Mouse (Mus musculus) Muller cell, postnatal 12 days (primary cell): ENCODE results near the gene Anks1b.
A peak's percentile ranks its signal among the peaks of the same experiment; 100 is the strongest.

Source experiments
- DNase-seq: peaks from one replicate; pipeline ENCODE4 v3.0.0-alpha.2; 2015; ENCODE audit errors: inconsistent ontology term

The Anks1b gene

GRCm38 (mm10) chr10:90859665-90860523 lies 986.6 kb downstream of the Anks1b start:
- DNase-seq: no peak

DNA sequence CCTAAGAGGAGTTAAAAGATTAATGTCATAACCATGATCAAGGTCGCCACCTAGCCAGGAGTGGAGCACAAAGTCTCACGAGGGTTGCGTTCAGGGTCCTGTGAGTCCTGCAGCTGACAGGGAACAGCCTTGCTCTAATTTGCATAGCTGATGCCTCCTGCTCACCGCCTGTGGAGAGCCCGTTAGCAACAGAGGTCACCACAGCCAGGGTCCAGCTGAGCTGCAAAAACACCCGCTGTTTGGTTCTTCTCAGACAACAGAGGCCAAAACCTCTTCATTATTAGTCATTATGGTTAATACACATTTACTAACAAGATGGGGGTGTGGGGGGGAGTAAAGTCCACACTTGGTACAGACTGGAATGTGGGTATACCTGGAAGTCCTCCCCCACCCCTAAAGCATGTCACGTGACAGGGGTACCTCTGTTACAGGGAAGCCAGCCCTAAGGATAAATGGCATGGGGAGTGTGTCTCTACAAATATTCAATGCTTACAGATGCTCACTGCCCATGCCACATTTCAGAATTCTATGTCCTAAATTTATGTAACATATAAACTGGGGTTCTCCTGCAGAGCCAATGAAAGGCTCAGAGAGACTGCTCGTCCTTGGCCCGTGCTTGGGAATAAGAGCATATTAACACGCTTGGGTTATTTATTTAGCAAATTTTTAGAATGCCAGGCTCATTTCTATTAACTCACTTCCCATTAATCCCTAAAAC lies 990.7 kb downstream of the Anks1b start:
- peak; percentile 16 for DNase-seq

GRCm38 (mm10) chr10:90864599-90864889 lies 991.2 kb downstream of the Anks1b start:
- peak; percentile 13 for DNase-seq

GRCm38 (mm10) chr10:90873204-90873603 lies 999.9 kb downstream of the Anks1b start:
- no peak for DNase-seq

- no peak for DNase-seq
These were observed 1000.9 kb downstream of the Anks1b start for GRCm38 (mm10) chr10:90874166-90874565.

DNA sequence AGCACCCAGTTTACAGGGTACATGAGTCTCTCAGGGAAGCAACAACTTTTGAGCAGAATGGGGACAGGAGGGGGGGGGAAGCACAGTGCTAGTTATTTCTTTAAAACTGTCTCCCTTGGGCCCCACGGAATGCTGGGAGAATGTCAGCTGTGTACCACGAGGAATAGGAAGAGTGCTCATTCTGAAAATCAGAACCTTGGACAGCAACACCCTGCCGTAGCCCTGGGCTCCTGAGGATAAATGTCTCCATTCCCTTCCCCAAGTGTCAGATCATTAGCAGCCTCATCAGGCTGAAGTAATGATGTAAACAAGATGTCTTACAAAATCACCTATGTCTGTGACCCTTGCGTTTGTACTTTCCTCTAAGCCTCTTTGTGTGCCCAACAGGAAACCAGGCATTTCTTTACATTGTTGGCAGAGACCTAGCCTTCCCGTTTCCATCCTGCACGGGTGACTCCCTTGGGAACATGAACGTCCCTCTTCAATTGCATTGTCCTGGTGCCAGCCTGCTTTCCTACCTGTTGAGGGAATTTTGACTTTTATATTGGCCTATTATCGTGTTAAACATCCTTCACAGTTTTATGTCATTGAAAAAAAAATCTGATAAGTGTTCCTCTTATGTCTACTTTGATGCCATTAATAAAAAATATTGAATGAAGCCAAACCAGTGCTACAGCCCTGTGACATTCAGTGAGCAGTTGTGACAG lies 1007.7 kb downstream of the Anks1b start:
- peak; percentile 9 for DNase-seq

DNA sequence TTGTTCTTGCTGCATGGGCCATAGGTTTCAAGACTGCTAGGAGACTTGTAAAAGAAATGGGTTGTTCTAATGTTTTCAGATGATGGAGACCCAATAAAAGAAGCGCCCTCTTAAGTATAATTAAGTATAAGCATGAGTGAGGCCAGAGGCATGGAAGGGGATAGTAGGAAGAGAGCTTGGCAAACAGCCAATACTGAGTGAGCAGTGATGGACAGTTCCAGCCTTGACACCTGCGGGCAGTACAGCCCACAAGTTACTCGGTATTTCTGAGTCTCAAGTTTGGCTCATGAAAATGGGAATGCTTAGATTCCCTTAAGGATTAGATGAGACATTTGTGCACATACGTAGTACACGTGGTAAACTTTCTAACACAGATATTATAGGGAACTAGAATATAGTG lies 1016.3 kb downstream of the Anks1b start:
- no peak for DNase-seq

DNA sequence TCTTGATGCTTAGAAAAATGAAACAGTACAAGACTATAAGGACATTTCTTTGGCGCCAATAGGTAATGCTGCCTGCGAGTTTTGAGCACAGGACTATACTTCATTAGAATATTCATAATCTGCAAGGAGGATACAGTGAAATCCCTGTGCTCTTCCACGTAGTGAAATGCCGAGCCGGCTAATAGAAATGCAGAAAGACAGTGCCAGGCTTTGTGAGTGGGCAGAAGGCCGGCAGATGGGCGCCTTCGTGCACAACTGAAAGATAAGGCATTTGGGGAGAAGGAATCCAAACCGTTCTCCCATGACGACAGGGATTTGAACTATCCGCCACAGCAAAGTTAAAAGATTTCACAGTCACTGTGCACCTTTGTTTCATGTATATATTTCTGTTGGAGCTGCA lies 1019.4 kb downstream of the Anks1b start:
- no peak for DNase-seq

DNA sequence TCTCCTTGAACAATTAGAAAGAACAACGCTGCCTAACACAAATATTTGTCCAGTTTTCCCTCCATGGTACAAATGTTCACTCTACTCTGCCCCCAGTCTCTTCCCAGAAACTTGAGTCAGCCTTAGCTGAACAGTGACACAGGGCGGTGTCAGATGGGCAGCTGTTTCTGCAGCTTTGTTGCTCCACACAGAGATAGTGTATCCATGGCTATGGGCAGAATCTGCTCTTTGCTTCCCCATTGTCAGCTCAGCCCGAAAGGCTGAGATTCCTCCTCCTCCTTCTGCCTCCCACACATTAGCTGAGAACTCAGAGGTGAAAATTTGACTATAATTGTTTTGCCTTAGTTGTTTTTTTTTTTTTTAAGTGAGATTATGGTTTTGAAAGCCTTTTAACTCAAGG lies 1024.6 kb downstream of the Anks1b start:
- DNase-seq: no peak

GRCm38 (mm10) chr10:90904185-90904584 lies 1030.9 kb downstream of the Anks1b start:
- no peak for DNase-seq

DNA sequence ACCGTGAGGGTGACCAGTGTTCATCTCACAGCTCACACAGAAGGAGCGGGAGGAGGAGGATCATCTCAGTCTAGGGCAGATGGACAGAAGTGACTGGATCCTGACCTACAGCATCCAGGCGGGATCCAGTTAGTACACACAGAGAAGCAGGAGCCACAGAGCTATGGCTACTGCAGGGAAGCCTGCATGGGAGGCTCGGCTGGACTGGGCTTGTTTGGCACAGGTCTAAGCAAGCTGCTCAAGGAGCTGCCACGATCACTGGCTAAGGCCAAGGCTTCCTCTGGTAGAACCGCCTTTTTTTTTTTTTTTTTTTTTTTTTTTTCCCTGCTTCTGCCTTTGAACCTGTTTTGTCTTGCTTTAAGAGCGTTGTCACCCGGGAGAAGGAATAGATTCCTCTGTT lies 1034.1 kb downstream of the Anks1b start:
- DNase-seq: no peak

DNA sequence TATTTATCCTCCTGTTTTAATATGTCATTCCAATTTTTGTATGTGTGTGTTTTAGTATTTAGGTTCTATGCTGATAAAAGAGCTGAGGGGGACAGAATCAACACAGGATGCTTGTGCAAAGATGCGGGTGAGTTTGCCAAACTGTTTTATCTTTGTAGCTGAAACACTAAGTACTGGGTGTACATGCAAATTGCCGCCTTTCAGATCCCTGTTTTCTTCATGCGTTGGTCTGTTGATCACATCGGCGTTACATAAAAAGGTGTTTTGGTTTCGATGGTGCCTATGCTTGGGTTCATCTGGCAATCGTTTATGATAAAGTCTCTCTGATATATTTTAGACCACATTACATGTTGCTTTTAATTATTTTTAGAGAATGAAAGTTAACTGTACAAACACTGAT lies 1050.2 kb downstream of the Anks1b start:
- no peak for DNase-seq

GRCm38 (mm10) chr10:90933088-90933487 lies 1059.8 kb downstream of the Anks1b start:
- no peak for DNase-seq

GRCm38 (mm10) chr10:90934678-90935077 lies 1061.4 kb downstream of the Anks1b start:
- no peak for DNase-seq

DNA sequence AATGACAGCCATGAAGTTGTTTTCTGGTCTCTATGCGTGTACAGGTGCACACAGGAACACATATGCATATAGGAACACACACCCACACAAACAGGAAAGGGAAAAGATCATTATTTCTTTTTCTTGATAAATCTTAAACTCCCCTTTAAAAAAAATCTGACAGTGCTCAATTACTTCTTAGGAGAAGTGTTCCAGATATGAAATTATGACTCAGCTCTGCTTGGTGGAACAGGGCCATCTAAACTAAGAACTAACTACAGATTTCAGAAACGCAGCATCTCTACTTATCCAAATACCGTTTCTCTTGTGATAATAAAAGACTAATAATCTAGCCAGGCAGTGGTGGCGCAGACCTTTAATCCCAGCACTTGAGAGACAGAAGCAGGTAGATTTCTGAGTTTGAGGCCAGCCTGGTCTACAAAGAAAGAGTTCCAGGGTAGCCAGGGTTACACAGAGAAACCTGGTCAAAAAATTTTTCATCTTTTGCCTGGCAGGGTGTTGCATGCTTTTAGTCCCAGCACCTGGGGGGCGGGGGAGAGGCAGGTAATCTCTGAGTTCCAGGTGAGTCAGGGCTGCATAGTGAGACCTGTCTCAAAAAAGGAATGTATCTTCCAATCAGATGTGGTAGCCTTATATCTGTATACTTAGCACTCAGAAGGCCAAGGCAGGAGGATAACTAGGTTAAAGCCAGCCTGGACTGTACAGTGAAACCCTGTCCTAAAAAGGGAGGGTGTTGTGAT lies 1064.6 kb downstream of the Anks1b start:
- no peak for DNase-seq

DNA sequence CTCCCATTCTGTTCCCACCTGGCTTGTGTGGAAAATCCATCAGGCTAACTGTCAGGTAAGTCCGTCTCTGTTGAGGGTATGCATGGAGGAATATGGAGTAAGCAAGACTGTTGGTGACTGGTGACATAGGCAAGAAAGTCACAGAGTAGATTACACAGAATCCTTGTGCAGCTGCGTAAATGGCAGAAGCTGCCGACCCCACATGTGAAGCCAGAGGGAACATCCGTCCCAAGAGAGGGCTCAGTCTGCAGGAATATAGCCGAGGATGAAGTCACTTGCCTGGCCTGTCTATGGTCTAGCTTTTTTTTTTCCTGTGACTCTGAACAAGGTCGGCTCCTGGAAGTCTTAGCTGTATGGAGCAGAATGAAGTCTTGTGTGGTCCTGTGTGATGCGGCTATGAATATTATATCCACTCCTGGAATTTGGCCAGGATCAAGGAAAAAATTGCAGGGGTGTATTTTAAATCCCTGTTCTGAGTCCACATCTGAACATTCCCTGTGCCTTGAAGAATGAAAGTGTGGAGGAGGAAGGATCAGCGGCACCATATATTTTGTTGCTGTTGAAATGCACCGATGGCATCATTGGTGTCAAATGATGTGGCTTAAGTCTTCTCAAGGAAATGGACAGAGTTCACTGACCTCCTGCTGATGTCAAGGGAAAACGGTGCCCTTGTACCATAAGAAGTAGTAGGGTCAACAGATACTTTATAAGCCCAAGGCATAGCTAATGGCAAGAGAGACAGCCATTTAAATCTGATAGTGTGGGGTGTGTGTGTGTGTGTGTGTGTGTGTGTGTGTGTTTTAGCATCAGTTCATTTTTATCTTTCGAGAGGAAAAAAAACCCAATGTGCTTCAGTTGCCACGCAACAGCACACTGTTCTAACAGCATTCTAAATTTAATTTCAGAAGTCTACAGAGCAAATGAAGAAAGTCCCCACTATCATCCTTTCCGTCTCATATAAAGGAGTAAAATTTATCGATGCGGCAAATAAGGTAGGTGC lies 1067.5 kb downstream of the Anks1b start:
- DNase-seq: no peak

DNA sequence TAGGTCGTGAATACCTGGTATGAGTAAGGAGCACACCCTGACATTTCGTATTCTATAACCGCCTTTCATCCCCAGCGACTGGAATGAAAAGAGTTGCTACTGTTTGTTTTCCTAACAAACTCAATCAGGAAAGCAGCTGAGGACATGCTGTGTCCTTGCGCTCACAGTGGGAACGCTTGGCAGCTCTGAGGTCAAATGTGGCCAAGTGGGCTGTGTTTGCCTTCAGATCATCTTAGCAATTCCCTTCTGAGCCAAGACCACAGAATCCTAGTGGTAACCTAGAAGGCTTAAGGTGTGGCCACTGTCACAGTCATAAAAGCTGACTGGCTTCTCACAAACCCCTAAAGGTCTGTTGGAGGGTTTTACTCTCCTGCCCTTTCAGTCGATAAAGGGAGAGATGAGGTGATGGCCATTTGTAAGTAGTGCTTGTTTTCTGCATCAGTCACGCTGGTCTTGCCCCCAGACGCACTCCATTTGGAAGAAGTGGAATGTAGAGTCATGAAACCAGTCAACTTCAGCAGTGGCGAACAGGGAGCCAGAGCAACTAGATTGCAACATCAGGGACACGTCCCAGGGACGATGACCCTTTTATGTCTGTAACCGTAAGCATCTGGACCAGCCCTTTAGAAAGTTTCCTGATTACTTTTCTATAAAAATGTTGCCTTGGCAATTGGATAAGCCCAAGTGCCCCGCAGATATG lies 1068.8 kb downstream of the Anks1b start:
- no peak for DNase-seq

GRCm38 (mm10) chr10:90947043-90947442 lies 1073.7 kb downstream of the Anks1b start:
- DNase-seq: no peak

DNA sequence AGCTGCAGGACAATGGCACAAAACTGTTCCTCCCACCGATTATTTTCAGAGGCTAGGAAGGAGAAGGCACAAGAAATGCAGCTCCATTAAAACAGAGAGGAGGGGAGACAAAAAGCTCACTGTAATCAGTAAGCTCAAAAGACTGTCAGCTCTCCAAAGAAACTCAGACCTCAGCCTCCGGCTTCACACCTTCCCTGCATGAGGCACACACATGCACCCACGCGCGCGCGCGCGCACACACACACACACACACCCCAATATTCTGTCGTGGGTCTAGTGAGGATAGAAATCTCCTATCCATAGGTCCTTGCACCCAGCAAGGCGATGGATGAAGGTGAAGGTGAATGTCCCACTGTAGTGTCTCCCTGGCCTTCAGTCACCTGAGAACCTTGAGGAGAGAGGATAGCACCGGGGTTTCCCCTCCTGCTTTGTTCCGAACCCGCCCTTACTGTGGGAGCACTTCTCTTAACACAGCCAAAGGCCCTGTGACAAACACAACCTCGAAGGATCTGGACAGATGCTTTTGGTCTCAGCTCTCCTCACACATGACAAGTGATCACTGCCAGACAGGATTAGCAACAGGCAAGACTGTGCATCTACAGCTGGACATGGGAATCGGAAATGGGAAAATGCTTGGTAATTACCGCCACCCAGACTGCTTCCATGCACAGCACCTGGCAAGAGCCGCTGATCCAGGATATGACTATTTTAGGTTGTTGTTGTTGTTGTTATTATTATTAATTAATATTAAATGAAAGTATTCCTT lies 1074.5 kb downstream of the Anks1b start:
- no peak for DNase-seq
